Mouse (Mus musculus) embryonic facial prominence, embryonic 12.5 days (tissue): ENCODE data around the gene Parp9. TPM values are rescaled to one million over a fixed set of nuclear protein-coding genes. Genes with fewer than 3 reads are reported as not detected.

ENCODE experiments used
- polyA plus RNA-seq: library from polyadenylated mRNA; unstranded; fragments of >200 nt; fragmentation: Nextera tagmentation; extraction: Ambion mirVana; gene quantifications from 2 replicates; pipeline ENCODE4 v1.2.1, GENCODE M21; 2016

Parp9 gene
- polyA plus RNA-seq, 1 experiment from 2014 or later = 4.1 TPM

Other genes starting within 250 kb of the Parp9 start
- 24.8 and 25.9 TPM in 2 replicates for gene Dirc2, start 169.1 kb upstream of the Parp9 start, polyA plus RNA-seq
- 23.1 and 23.5 TPM in 2 replicates for gene Hspbap1, start 168.1 kb upstream of the Parp9 start, polyA plus RNA-seq
- gene Parp14, start 66.9 kb upstream of the Parp9 start, polyA plus RNA-seq = 0.50 and 0.87 TPM in 2 replicates
- gene Dtx3l, start 681 bp downstream of the Parp9 start, polyA plus RNA-seq = 2.2 and 3.0 TPM in 2 replicates
- 53.6 and 55.5 TPM in 2 replicates for gene Kpna1, start 40.3 kb downstream of the Parp9 start, polyA plus RNA-seq
- gene Wdr5b, start 102.7 kb downstream of the Parp9 start, polyA plus RNA-seq = 14.1 and 14.2 TPM in 2 replicates
- 311 and 320 TPM in 2 replicates for gene Fam162a, start 133.1 kb downstream of the Parp9 start, polyA plus RNA-seq
- 86.1 and 88.3 TPM in 2 replicates for gene Ccdc58, start 133.2 kb downstream of the Parp9 start, polyA plus RNA-seq
- 0.10 TPM in 1 of 2 replicates, not detected in the other for gene Csta1, start 192.8 kb downstream of the Parp9 start, polyA plus RNA-seq
- gene Stfa2l1, start 218.3 kb downstream of the Parp9 start, polyA plus RNA-seq = 1.9 TPM in 1 of 2 replicates, not detected in the other
- 2.9 TPM in 1 of 2 replicates, not detected in the other for gene Gm5483, start 245.7 kb downstream of the Parp9 start, polyA plus RNA-seq